Mouse (Mus musculus) liver, embryonic 11.5 days (tissue): ENCODE data around the gene Card10. TPM values are rescaled to one million over a fixed set of nuclear protein-coding genes. Genes with fewer than 3 reads are reported as not detected.

ENCODE experiments used
- ATAC-seq: fragments of 200-750 bp; cut with Nextera tagmentation; replicated peaks from 2 replicates; pipeline ENCODE4 v1.8.0; 2017; ENCODE audit warnings: moderate number of reproducible peaks, mild to moderate bottlenecking, moderate TSS enrichment, moderate library complexity; ENCODE audit not compliant: low FRiP score
- DNase-seq: peaks from one replicate; pipeline ENCODE4 v3.0.0-alpha.2; 2017; ENCODE audit warnings: low spot score
- H3K27ac ChIP-seq: fragments of 300-500 bp; sonication (generic); 2 replicates; pipeline ENCODE4 v1.5.1; 2014; ENCODE audit warnings: mild to moderate bottlenecking, low read depth, low read length, control low read depth
- H3K27me3 ChIP-seq: fragments of 300-500 bp; sonication (generic); replicated peaks from 2 replicates; pipeline ENCODE4 v1.6.1; 2014; ENCODE audit warnings: low read length, mixed read lengths; ENCODE audit not compliant: control insufficient read depth, insufficient read depth
- H3K36me3 ChIP-seq: fragments of 300-500 bp; sonication (generic); 2 replicates; pipeline ENCODE4 v1.6.1; 2014; ENCODE audit warnings: mild to moderate bottlenecking, low read length, moderate library complexity, mixed read lengths; ENCODE audit not compliant: control insufficient read depth, insufficient read depth
- H3K4me1 ChIP-seq: fragments of 300-500 bp; sonication (generic); replicated peaks from 2 replicates; pipeline ENCODE4 v1.6.1; 2014; ENCODE audit warnings: low read length, mixed read lengths; ENCODE audit not compliant: control insufficient read depth, insufficient read depth
- H3K4me2 ChIP-seq: fragments of 300-500 bp; sonication (generic); 2 replicates; pipeline ENCODE4 v1.6.1; 2014; ENCODE audit warnings: mild to moderate bottlenecking, control low read depth, moderate library complexity
- H3K4me3 ChIP-seq: fragments of 300-500 bp; sonication (generic); 2 replicates; pipeline ENCODE4 v1.5.1; 2014; ENCODE audit warnings: low read depth, low read length, control low read depth
- H3K9ac ChIP-seq: fragments of 300-500 bp; sonication (generic); 2 replicates; pipeline ENCODE4 v1.6.1; 2014; ENCODE audit warnings: low read depth, low read length, control low read depth
- H3K9me3 ChIP-seq: fragments of 300-500 bp; sonication (generic); 2 replicates; pipeline ENCODE4 v1.6.1; 2016; ENCODE audit warnings: low read length, inconsistent platforms, mixed read lengths; ENCODE audit not compliant: control insufficient read depth
- WGBS: fragments of 180-500 bp; shearing (Covaris S2); extraction: QIAGEN DNeasy Blood & Tissue Kit; methylation state at CpG from one replicate; pipeline ENCODE4 v1.1.7; 2014; 5-methylcytosine and 5-hydroxymethylcytosine counted together
- polyA plus RNA-seq: library from polyadenylated mRNA; unstranded; fragments of >200 nt; fragmentation: Nextera tagmentation; extraction: Ambion mirVana; gene quantifications from 2 replicates; pipeline ENCODE4 v1.2.1, GENCODE M21; 2014

The Card10 gene
- polyA plus RNA-seq, 1 experiment from 2014 or later, result 2.3 TPM

- ATAC-seq (no peak), DNase-seq (no peak)
- H3K4me3 ChIP-seq, result no peak overlapping the region
- H3K36me3 ChIP-seq, result no peaks in the 10 kb centered on the region
- H3K9ac ChIP-seq, result no peak overlapping the region
- 63% methylated on average over 10 of the region's 10 CpGs for WGBS
- no peaks in the 10 kb centered on the region for H3K27me3 ChIP-seq
- peak overlapping the region; percentile 85; the same call in 1 of the 2 replicates for H3K27ac ChIP-seq
- H3K9me3 ChIP-seq, result no peaks in the 10 kb centered on the region
- H3K4me2 ChIP-seq, result no peak overlapping the region
- H3K4me1 ChIP-seq, result peaks cover 42% of the 10 kb centered on the region
Observed at GRCm38 (mm10) chr15:78830742-78831719, 28.2 kb upstream of the Card10 start.

- no peaks in the 10 kb centered on the region for H3K36me3 ChIP-seq
- WGBS, result 84% methylated on average over 1 of the region's 1 CpGs
- DNase-seq, result no peak
- no peak for ATAC-seq
- peaks cover 28% of the 10 kb centered on the region for H3K4me1 ChIP-seq
- H3K4me2 ChIP-seq, result no peak overlapping the region
- H3K9ac ChIP-seq, result no peak overlapping the region
- no peak overlapping the region for H3K27ac ChIP-seq
- no peaks in the 10 kb centered on the region for H3K9me3 ChIP-seq
- H3K27me3 ChIP-seq, result no peaks in the 10 kb centered on the region
- no peak overlapping the region for H3K4me3 ChIP-seq
Observed at GRCm38 (mm10) chr15:78829636-78830035, 26.8 kb upstream of the Card10 start.

- ATAC-seq (no peak), DNase-seq (no peak)
- 40% methylated on average over 5 of the region's 5 CpGs for whole genome bisulfite sequencing
- Histone ChIP-seq H3K4me2 (no peak overlapping the region), H3K9me3 (no peaks in the 10 kb centered on the region), H3K4me3 (no peak overlapping the region), H3K27me3 (no peaks in the 10 kb centered on the region), H3K27ac (no peak overlapping the region), H3K9ac (no peak overlapping the region), H3K36me3 (no peaks in the 10 kb centered on the region), H3K4me1 (peaks cover 15% of the 10 kb centered on the region)
Observed at GRCm38 (mm10) chr15:78828315-78828714, 25.5 kb upstream of the Card10 start.

- no peak overlapping the region for H3K4me2 ChIP-seq
- H3K4me3 ChIP-seq, result no peak overlapping the region
- H3K9me3 ChIP-seq, result no peaks in the 10 kb centered on the region
- no peaks in the 10 kb centered on the region for H3K27me3 ChIP-seq
- no peak for DNase-seq
- no peak overlapping the region for H3K27ac ChIP-seq
- H3K36me3 ChIP-seq, result no peaks in the 10 kb centered on the region
- no peaks in the 10 kb centered on the region for H3K4me1 ChIP-seq
- 21% methylated on average over 28 of the region's 28 CpGs for WGBS
- H3K9ac ChIP-seq, result no peak overlapping the region
- peak; percentile 64 for ATAC-seq
Observed at GRCm38 (mm10) chr15:78826213-78827204, 23.7 kb upstream of the Card10 start.

- DNase-seq (no peak), ATAC-seq (no peak)
- Histone ChIP-seq H3K27ac (no peak overlapping the region), H3K4me1 (peaks cover 6% of the 10 kb centered on the region; the same call in 1 of the 2 replicates), H3K9me3 (no peaks in the 10 kb centered on the region), H3K9ac (no peak overlapping the region), H3K27me3 (no peaks in the 10 kb centered on the region), H3K4me2 (no peak overlapping the region), H3K36me3 (no peaks in the 10 kb centered on the region), H3K4me3 (no peak overlapping the region)
- WGBS, result 45% methylated on average over 6 of the region's 6 CpGs
Observed at GRCm38 (mm10) chr15:78816074-78816391, 13.2 kb upstream of the Card10 start.

- Histone ChIP-seq H3K4me1 (peaks cover 6% of the 10 kb centered on the region; the same call in 1 of the 2 replicates), H3K27me3 (no peaks in the 10 kb centered on the region), H3K9me3 (no peaks in the 10 kb centered on the region), H3K4me2 (peak overlapping the region; percentile 33), H3K9ac (no peak overlapping the region), H3K4me3 (no peak overlapping the region), H3K27ac (no peak overlapping the region), H3K36me3 (no peaks in the 10 kb centered on the region)
- DNase-seq (no peak), ATAC-seq (peak; percentile 54)
- 28% methylated on average over 11 of the region's 11 CpGs for WGBS
Observed at GRCm38 (mm10) chr15:78815314-78816073, 12.7 kb upstream of the Card10 start.

GRCm38 (mm10) chr15:78813603-78814002 lies 10.8 kb upstream of the Card10 start:
- H3K27me3 ChIP-seq, result no peaks in the 10 kb centered on the region; the same call in 1 of the 2 replicates
- H3K9me3 ChIP-seq, result no peaks in the 10 kb centered on the region
- DNase-seq, result no peak
- WGBS, result 82% methylated on average over 4 of the region's 4 CpGs
- H3K27ac ChIP-seq, result no peak overlapping the region
- no peak overlapping the region for H3K4me2 ChIP-seq
- no peak overlapping the region for H3K9ac ChIP-seq
- peaks cover 6% of the 10 kb centered on the region; the same call in 1 of the 2 replicates for H3K4me1 ChIP-seq
- no peak for ATAC-seq
- H3K36me3 ChIP-seq, result no peaks in the 10 kb centered on the region
- no peak overlapping the region for H3K4me3 ChIP-seq

- ATAC-seq, result no peak
- Histone ChIP-seq H3K4me3 (no peak overlapping the region), H3K27me3 (peaks cover 3% of the 10 kb centered on the region; the same call in 1 of the 2 replicates)
Observed at GRCm38 (mm10) chr15:78810146-78810545, 7.3 kb upstream of the Card10 start.

More at GRCm38 (mm10) chr15:78810146-78810545, 7.3 kb upstream of the Card10 start:
- H3K4me2 ChIP-seq, result no peak overlapping the region
- H3K4me1 ChIP-seq, result no peaks in the 10 kb centered on the region; the same call in 1 of the 2 replicates
- WGBS, result 64% methylated on average over 9 of the region's 9 CpGs
- H3K27ac ChIP-seq, result no peak overlapping the region
- DNase-seq, result no peak
- no peaks in the 10 kb centered on the region for H3K9me3 ChIP-seq
- H3K36me3 ChIP-seq, result no peaks in the 10 kb centered on the region
- H3K9ac ChIP-seq, result no peak overlapping the region
